Mouse (Mus musculus) cerebellum, adult 2 months (tissue): ENCODE results near the gene Ndufaf2.

Experiments used
- CTCF ChIP-seq: fragments of 200-500 bp; IDR thresholded peaks from 2 replicates; pipeline ENCODE4 v1.5.1; 2011; ENCODE audit warnings: low read depth, mild to moderate bottlenecking, control low read depth, low read length, moderate library complexity, borderline replicate concordance; ENCODE audit not compliant: insufficient read depth
- POLR2A ChIP-seq: fragments of 200-500 bp; IDR thresholded peaks from 2 replicates; pipeline ENCODE4 v1.6.1; 2011; ENCODE audit warnings: low read length, control low read depth, borderline replicate concordance; ENCODE audit not compliant: insufficient read depth

DNA sequence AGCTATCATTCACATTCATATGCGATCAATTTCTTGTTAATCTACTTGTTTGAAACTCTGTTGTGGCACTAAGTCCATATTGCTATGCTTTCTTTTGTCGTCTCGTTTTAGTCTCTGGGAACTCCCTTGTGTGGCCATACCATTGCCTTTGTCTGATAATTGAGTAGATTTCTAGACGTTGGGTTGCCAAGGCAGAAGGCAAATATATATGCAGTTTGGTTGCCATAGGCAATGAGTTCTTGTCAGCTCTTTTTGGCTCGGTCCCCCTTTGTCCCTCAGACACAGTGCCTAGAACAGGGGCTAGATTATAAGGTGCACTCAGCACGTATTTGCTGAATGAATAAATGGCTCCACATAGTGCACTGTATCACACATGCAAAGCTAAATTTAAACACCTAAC, 94.1 kb downstream of the Ndufaf2 start:
- no peak for TF ChIP-seq POLR2A
- no peak for TF ChIP-seq CTCF
